Mouse (Mus musculus) embryonic facial prominence, embryonic 14.5 days (tissue): ENCODE measurements around the gene Ntrk2. TPM values are rescaled to one million over a fixed set of nuclear protein-coding genes. Genes with fewer than 3 reads are reported as not detected.
A peak's percentile ranks its signal among the peaks of the same experiment; 100 is the strongest.

Experiments
- ATAC-seq: fragments of 200-750 bp; cut with Nextera tagmentation; 2 replicates; pipeline ENCODE4 v1.8.0; 2017; ENCODE audit warnings: low read depth, moderate number of reproducible peaks, moderate TSS enrichment
- DNase-seq: peaks from one replicate; pipeline ENCODE4 v3.0.0-alpha.2; 2015; ENCODE audit warnings: low spot score
- H3K27ac ChIP-seq: fragments of 300-500 bp; sonication (generic); replicated peaks from 2 replicates; pipeline ENCODE4 v1.5.1; 2014; ENCODE audit warnings: low read depth, mild to moderate bottlenecking, low read length, moderate library complexity
- H3K27me3 ChIP-seq: fragments of 300-500 bp; sonication (generic); replicated peaks from 2 replicates; pipeline ENCODE4 v1.6.1; 2014; ENCODE audit warnings: low read length; ENCODE audit not compliant: control insufficient read depth, insufficient read depth
- H3K36me3 ChIP-seq: fragments of 300-500 bp; sonication (generic); 2 replicates; pipeline ENCODE4 v1.6.1; 2014; ENCODE audit warnings: low read length, mixed read lengths; ENCODE audit not compliant: control insufficient read depth, insufficient read depth
- H3K4me1 ChIP-seq: fragments of 300-500 bp; sonication (generic); 2 replicates; pipeline ENCODE4 v1.6.1; 2014; ENCODE audit warnings: antibody characterized with exemption, low read length; ENCODE audit not compliant: control insufficient read depth, insufficient read depth
- H3K4me2 ChIP-seq: fragments of 300-500 bp; sonication (generic); 2 replicates; pipeline ENCODE4 v1.6.1; 2014; ENCODE audit warnings: low read depth, mild to moderate bottlenecking, low read length, moderate library complexity, mixed read lengths
- H3K4me3 ChIP-seq: fragments of 300-500 bp; sonication (generic); 2 replicates; pipeline ENCODE4 v1.5.1; 2014; ENCODE audit warnings: low read depth, mild to moderate bottlenecking, low read length
- H3K9ac ChIP-seq: fragments of 300-500 bp; sonication (generic); 2 replicates; pipeline ENCODE4 v1.6.1; 2014; ENCODE audit warnings: low read depth, mild to moderate bottlenecking, low read length, moderate library complexity, mixed read lengths
- H3K9me3 ChIP-seq: fragments of 300-500 bp; sonication (generic); 2 replicates; pipeline ENCODE4 v1.6.1; 2016; ENCODE audit warnings: low read length; ENCODE audit not compliant: control insufficient read depth
- WGBS: fragments of 180-500 bp; shearing (Covaris S2); extraction: QIAGEN DNeasy Blood & Tissue Kit; methylation state at CpG from one replicate; pipeline ENCODE4 v1.1.7; 2014; 5-methylcytosine and 5-hydroxymethylcytosine counted together
- polyA plus RNA-seq: library from polyadenylated mRNA; unstranded; fragments of >200 nt; fragmentation: Nextera tagmentation; extraction: Ambion mirVana; gene quantifications from 2 replicates; pipeline ENCODE4 v1.2.1, GENCODE M21; 2014

Gene Ntrk2
- polyA plus RNA-seq, 1 experiment from 2014 or later: 43.9 TPM

DNA sequence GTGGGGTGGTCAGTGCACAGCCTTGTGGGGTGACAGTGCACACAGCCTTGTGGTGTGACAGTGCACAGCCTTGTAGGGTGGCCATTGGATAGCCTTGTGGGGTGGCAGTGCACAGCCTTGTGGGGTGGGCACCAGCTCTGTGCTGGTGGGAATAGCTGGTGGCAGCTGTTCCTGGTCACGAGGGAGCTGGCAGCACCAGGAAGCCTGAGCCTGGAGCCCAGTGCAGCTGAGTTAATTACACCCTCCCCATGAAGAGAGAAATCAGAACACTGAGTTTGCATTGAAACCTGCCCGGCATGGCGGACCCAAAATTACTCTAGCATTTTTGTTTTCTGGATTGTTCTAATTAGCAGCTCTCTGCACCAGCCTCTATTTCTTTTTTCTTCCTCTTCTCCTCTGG lies 259.3 kb downstream of the Ntrk2 start:
- Histone ChIP-seq H3K36me3 (no peaks in the 10 kb centered on the region), H3K4me3 (no peak overlapping the region), H3K27ac (no peak overlapping the region), H3K9me3 (no peaks in the 10 kb centered on the region), H3K4me2 (no peak overlapping the region), H3K9ac (no peak overlapping the region), H3K4me1 (no peaks in the 10 kb centered on the region), H3K27me3 (no peaks in the 10 kb centered on the region)
- DNase-seq (no peak), ATAC-seq (no peak)
- 78% methylated on average over 3 of the region's 3 CpGs for WGBS

DNA sequence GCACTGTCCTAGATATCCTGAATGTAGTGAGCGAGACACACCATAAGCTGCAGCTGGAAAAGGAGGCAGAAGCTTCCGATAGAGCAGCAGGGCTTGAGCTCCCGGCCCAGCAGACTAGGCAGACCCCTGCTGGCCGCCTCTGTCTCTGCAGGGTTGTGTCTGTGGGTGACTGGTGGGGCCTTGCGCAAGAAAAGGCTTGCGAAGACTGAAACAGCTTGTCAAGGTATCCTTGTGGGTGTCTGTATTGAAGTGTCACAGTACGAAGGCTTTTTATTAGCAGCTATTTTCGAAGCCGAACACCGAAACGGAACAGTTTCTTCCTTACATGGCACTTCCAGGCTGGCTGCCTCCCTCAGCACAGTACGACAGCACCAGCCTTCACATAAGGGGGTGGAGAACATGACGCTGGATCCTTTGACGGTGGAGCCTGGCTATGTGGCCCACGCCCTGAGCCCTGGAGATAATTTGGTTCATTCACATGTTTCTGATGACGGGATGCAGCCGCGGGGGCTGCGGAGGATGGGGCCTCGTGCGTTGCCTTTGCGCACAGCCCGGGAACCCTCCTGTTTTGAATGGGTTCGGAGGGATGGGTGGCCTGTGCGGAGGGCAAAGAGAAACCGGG lies 267.4 kb downstream of the Ntrk2 start:
- Histone ChIP-seq H3K36me3 (no peaks in the 10 kb centered on the region), H3K9me3 (no peaks in the 10 kb centered on the region), H3K27ac (no peak overlapping the region), H3K4me2 (peak overlapping the region; percentile 47), H3K9ac (no peak overlapping the region), H3K4me1 (peaks cover 7% of the 10 kb centered on the region; the same call in 1 of the 2 replicates), H3K27me3 (peaks cover 3% of the 10 kb centered on the region; the same call in 1 of the 2 replicates), H3K4me3 (peak overlapping the region; percentile 13; the same call in 1 of the 2 replicates)
- ATAC-seq (peak; percentile 96), DNase-seq (peak; percentile 89)
- 23% methylated on average over 26 of the region's 26 CpGs for WGBS

DNA sequence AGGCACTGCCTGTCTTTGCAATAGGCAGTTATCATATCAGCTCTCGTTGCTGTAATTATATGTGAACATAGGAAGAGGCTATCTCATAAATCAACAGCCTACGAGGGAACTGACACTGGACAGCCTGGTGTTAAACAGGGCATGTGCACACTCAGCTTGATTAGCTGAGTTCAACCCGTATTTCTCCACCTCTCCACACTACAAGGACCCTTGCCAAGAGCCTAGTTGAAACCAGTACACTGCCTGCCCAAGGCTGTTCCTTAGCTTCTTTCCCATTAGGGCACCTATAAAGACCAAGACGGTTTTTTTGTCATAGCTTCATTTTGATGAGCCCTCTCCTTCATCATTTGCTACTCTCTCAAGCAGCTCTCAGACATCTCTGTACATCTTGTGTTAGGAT lies 270.1 kb downstream of the Ntrk2 start:
- Histone ChIP-seq H3K27ac (no peak overlapping the region), H3K4me1 (peaks cover 7% of the 10 kb centered on the region; the same call in 1 of the 2 replicates), H3K36me3 (no peaks in the 10 kb centered on the region), H3K9me3 (no peaks in the 10 kb centered on the region), H3K4me2 (no peak overlapping the region), H3K27me3 (peaks cover 3% of the 10 kb centered on the region; the same call in 1 of the 2 replicates), H3K4me3 (no peak overlapping the region), H3K9ac (no peak overlapping the region)
- DNase-seq (no peak), ATAC-seq (no peak)
- WGBS: 68% methylated on average over 4 of the region's 4 CpGs

GRCm38 (mm10) chr13:59079761-59080461 lies 273.5 kb downstream of the Ntrk2 start:
- Histone ChIP-seq H3K4me1 (no peaks in the 10 kb centered on the region), H3K27ac (no peak overlapping the region), H3K36me3 (no peaks in the 10 kb centered on the region), H3K4me2 (no peak overlapping the region), H3K4me3 (no peak overlapping the region), H3K9me3 (no peaks in the 10 kb centered on the region), H3K27me3 (0 out of 2 replicates have a peak, but pooled peaks cover under 1% of the 10 kb centered on the region), H3K9ac (no peak overlapping the region)
- no peak for DNase-seq
- 51% methylated on average over 7 of the region's 7 CpGs for WGBS
- ATAC-seq: no peak

DNA sequence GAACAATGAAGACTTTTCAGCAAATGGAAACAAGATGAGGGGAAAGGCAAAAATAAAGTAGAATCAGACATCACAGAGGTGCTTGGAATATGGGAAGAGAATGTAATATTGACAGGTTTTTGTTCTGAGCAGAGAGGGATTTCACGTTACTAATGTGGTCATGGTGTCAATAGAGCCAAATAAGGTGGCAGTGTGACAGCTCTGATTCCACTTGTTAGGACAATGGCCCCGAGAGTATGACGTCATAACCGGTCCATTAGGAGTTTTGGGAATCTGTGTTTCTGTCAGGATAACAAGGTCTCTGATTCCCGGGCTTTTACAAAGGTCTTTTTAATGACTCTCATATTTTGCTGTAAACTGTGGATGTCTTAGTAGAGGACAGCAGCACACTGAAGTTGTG lies 274.1 kb downstream of the Ntrk2 start:
- no peak for DNase-seq
- no peak for ATAC-seq
- H3K27me3 ChIP-seq: no peaks in the 10 kb centered on the region
- no peak overlapping the region for H3K27ac ChIP-seq
- no peak overlapping the region for H3K4me3 ChIP-seq
- no peak overlapping the region for H3K4me2 ChIP-seq
- WGBS: 60% methylated on average over 5 of the region's 5 CpGs
- H3K9me3 ChIP-seq: no peaks in the 10 kb centered on the region
- H3K4me1 ChIP-seq: no peaks in the 10 kb centered on the region
- H3K9ac ChIP-seq: no peak overlapping the region
- no peaks in the 10 kb centered on the region for H3K36me3 ChIP-seq

- Histone ChIP-seq H3K4me1 (no peaks in the 10 kb centered on the region), H3K9me3 (no peaks in the 10 kb centered on the region), H3K4me2 (no peak overlapping the region), H3K9ac (no peak overlapping the region), H3K36me3 (no peaks in the 10 kb centered on the region), H3K4me3 (no peak overlapping the region), H3K27me3 (no peaks in the 10 kb centered on the region), H3K27ac (no peak overlapping the region)
- DNase-seq: no peak
- 84% methylated on average over 4 of the region's 4 CpGs for WGBS
- no peak for ATAC-seq
Measured at GRCm38 (mm10) chr13:59089016-59089415, 282.6 kb downstream of the Ntrk2 start.

- H3K36me3 ChIP-seq: no peaks in the 10 kb centered on the region
- 53% methylated on average over 13 of the region's 13 CpGs for WGBS
- no peak for ATAC-seq
- no peaks in the 10 kb centered on the region for H3K9me3 ChIP-seq
- DNase-seq: no peak
- no peaks in the 10 kb centered on the region for H3K27me3 ChIP-seq
- no peak overlapping the region for H3K9ac ChIP-seq
- peaks cover 12% of the 10 kb centered on the region; the same call in 1 of the 2 replicates for H3K4me1 ChIP-seq
- H3K27ac ChIP-seq: no peak overlapping the region
- no peak overlapping the region for H3K4me3 ChIP-seq
- H3K4me2 ChIP-seq: no peak overlapping the region
Measured at GRCm38 (mm10) chr13:59091138-59091971, 285.0 kb downstream of the Ntrk2 start.

DNA sequence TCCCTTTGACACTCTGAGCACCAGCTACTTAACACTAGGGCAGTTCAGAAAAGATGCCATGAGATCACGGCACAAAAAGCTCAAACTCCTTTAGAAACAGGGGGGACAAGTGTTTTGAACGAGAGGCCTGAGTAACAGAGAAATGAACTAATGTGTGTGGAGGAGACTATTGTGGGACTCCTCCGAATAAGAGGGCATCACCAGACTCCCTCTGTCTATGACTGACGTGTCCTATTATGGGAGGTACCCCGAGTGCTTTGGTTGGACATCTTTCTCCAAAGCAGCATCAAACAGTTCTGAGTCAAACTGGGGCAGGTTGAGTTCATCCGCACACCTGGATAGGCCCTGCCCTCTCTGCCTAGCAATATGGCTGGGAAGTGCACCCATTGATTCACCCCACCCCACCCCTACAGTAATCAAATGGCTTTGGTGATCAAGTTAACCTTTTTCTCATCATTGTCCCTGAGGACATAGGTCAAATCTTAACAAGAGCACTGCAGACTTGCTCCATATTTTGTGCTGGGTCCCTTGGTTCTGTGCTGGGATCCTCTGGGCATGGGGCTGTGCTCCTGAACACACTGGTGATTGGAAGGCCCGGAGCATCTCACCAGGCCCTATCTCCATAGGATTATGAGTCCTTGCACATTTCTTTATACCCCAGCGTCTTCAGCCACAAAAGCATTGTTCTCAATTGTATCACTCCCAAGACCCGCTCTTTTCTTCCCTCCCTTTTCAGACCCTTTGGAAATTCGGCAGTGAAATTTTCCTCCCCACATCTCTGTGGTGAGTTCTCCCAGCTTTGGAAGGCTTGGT lies 285.9 kb downstream of the Ntrk2 start:
- WGBS: 58% methylated on average over 10 of the region's 10 CpGs
- Histone ChIP-seq H3K9ac (no peak overlapping the region), H3K27ac (no peak overlapping the region), H3K27me3 (no peaks in the 10 kb centered on the region), H3K36me3 (no peaks in the 10 kb centered on the region), H3K4me3 (no peak overlapping the region), H3K9me3 (no peaks in the 10 kb centered on the region), H3K4me1 (peaks cover 13% of the 10 kb centered on the region; the same call in 1 of the 2 replicates), H3K4me2 (no peak overlapping the region)
- no peak for DNase-seq
- ATAC-seq: no peak
